Mouse (Mus musculus) gastrocnemius, adult 18-20 months (tissue): ENCODE results near the gene Scamp2. TPM values are rescaled to one million over a fixed set of nuclear protein-coding genes. Genes with fewer than 3 reads are reported as not detected.

ENCODE experiments used
- DNase-seq: peaks from one replicate; pipeline ENCODE4 v3.0.0; 2021; ENCODE audit warnings: low spot score
- total RNA-seq, 2 experiments: library from RNA; stranded (reverse); gene quantifications; 2 replicates each; pipeline ENCODE4 v1.2.3; 2021

Scamp2 gene
- total RNA-seq, 2 experiments from 2014 or later, result 41.8 to 43.1 TPM

GRCm38 (mm10) chr9:57593454-57594173 lies 32.9 kb downstream of the Scamp2 start:
- no peak for DNase-seq

GRCm38 (mm10) chr9:57594174-57594509 lies 33.4 kb downstream of the Scamp2 start:
- no peak for DNase-seq

GRCm38 (mm10) chr9:57597265-57597664 lies 36.5 kb downstream of the Scamp2 start:
- DNase-seq, result no peak

GRCm38 (mm10) chr9:57597929-57598382 lies 37.2 kb downstream of the Scamp2 start:
- DNase-seq, result no peak

GRCm38 (mm10) chr9:57598851-57599563 lies 38.3 kb downstream of the Scamp2 start:
- no peak for DNase-seq

- DNase-seq, result no peak
Observed at GRCm38 (mm10) chr9:57600620-57601352, 40.0 kb downstream of the Scamp2 start.

GRCm38 (mm10) chr9:57601353-57601706 lies 40.6 kb downstream of the Scamp2 start:
- DNase-seq, result no peak

DNA sequence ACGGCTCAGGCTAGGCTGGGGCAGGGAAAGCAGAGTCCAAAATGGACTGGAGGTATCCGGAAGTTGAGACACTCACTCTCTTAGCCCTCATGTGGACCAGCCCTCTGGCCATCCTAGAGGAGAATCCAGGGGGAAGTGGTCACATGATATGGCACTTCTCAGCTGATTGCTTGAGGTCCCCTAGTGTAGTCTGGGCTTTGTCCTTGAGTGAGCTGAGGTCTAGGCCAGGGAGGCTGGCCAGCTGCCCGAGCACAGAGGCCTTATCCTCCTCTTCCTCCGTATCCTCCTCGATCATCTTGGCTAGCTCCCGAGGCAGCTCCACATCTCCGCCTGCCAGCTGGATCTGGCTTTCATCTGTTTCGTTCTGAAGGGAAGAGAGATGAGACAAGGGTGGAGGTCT lies 41.4 kb downstream of the Scamp2 start:
- no peak for DNase-seq

- no peak for DNase-seq
Observed at GRCm38 (mm10) chr9:57604875-57605274, 44.1 kb downstream of the Scamp2 start.

- DNase-seq, result no peak
Observed at GRCm38 (mm10) chr9:57605503-57605902, 44.8 kb downstream of the Scamp2 start.

DNA sequence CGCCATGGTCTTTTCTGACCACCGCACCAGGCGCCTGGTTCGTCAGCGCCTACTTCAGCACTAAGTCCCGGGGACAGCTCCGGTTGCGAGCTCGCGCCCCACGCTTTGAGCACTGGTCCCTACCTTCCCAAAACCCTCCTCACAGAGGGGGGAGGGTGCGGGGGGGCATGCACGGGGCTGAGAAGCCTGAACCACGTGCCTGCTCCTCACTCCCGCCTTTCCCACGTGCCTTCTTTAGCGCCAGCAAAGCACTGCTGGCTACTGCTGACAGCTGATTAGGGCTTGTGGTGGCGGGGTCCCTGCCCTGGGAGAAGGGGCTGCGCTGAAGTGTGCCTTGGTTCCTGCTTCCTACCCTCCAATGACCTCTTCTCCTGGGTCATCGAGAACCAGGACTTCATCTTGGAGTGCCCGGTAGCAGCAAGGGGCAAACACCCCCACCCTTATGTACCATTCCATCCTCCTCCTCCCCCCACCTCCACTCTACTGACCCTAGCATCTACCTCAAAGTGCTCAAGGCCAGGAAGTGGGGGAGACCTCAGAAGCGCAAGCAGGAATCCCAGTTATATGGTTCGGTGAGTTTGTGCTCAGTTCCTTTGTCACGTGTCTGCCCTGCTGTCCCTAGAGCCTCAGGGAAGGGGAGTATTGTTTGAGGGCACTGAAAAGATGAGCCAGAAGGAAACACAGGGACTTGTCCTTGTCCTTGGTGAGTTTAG lies 45.6 kb downstream of the Scamp2 start, which contains the start of gene Cplx3:
TSS of gene Cplx3 (minus strand) at position 143 of the 713 bp plus-strand sequence.
- no peak for DNase-seq

DNA sequence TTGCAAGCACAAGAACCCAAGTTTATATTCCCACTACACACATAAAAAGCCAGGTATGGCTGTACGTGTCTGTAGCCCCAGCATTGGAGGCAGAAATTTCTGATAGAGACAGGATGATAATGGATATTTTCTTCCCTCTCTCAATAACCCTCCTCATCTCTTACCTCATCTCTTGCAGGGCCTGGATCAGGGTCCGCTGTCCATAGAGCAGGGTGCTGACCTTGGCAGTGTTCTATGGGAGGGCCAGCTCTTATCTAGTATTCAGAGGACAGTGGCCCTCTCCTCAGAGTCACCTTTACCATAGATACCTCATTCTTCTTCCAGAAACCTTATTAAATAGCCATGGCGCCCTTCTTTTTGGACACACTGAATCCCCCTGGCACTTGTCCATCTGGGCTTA lies 49.1 kb downstream of the Scamp2 start:
- DNase-seq, result no peak

DNA sequence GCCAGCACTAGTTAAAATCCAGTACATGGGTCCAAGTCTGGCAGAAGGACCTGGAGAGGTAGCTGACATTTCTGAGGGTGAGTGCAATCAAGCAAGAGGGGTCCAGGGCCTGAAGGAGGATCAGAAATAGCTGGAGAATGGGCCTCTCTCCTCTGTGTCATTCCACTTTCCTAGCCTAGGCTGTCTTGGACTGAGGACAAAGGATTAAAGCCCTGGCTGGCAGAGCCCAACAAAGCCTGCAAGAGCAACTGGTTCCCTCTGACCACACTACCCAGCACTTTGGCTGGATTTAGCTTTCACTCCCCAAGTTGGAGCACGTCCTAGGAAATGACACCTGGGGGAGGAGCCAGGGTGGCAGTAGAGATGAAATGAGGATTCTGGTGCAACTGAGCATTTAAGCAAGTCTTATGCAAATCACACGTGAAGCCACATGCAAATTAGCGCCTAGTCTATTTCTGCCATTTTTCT lies 49.6 kb downstream of the Scamp2 start:
- no peak for DNase-seq

DNA sequence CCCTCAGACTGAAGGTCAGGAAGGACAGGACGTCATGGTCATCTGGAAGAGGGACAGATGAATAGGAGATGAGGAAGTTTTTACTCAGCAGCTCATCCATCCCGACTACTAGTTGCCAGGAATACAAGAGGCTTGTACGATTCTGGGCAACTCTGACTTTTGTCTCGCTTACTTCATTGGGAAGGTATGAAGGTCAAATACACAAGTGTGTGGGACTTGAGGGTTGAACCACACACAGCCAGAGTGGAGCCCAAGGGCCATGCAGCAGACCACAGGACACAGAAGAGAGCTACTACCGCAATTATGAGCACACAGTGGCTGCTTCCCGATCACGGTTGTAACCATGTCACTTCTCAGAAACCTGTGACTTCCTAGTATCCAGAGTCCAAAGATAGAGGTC lies 51.8 kb downstream of the Scamp2 start:
- no peak for DNase-seq

GRCm38 (mm10) chr9:57613975-57614374 lies 53.2 kb downstream of the Scamp2 start:
- DNase-seq, result no peak

DNA sequence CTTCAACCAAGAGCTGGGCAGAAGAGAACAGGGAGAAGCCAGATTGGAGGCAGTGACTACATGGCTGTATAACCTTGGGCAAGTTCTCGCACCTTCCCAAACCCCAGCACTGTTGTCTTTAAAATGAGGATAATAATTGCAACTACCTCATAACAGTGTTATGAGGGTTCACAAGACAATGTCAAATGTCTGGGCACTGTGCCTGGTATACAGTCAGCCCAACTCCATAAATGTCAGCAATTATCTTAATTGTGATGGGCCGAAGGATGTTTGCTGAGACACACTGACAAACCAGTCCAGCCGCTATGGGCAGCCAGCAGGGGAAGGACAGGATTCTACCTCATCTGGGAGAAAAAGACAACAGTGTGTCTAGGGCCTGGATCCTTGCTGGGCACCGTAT lies 54.0 kb downstream of the Scamp2 start:
- DNase-seq, result no peak

- no peak for DNase-seq
Observed at GRCm38 (mm10) chr9:57617556-57618169, 56.9 kb downstream of the Scamp2 start.

DNA sequence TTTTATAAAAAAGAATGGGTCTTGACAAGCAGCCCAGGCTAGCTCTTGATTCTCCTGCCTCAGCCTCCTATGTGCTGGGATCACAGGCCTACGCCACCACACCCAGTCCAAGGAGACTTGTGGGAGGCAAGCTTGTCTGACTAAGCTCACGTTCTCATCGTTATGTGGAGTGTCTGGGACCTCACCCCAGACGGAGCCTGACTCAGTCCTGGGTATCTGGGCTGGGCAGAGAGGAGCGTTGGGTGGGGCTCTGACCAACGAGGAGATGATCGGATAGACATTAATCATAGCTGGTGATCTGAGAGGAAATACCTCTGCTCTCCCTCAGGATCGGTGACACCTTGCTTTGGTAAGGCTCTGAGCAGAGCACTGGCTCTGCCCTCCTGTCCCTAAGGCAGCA lies 58.1 kb downstream of the Scamp2 start:
- DNase-seq, result no peak

DNA sequence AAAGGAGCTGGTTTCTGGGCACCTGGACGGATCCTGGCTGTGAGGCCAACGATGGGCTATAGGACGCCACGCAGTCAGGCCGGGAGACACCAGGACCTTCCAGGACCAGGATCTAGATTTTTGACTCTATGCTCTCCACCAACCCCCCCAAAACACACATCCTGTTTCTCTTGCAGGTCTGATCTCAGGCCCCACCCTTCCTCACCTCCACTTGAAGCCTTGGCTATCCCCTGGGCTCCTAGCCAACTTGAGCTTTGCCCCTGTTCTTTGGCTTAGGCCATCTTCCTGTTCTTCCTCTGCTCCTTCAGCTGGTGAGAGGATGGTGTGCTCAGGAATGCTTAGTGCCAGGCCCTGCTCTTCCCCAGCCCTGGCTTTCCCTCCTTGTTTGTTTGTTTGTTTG lies 59.9 kb downstream of the Scamp2 start, which contains the start of gene Lman1l:
TSS of gene Lman1l (minus strand) at position 101 of the 400 bp plus-strand sequence.
- no peak for DNase-seq

DNA sequence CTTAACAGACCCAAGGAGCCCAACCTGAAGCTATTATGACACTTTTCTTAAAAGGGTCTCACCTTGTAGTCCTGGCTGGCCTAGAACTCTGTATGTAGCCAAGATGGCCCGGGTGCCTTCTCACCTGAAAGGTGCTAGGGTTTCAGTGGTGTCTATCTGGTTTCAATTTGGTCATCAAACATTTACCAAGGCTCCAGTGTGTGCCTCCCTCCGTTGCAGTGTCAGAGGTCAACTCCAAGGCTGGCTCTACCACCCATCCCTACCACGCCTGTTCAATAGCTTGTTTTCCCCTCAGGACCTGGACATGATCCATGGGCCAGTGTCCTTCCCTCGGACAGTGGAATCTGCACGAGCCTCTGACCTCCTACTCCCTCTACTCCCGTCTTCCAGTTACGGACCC lies 63.6 kb downstream of the Scamp2 start:
- no peak for DNase-seq
